Mouse (Mus musculus) inflammation-experienced regulatory T-cells, adult 6 months (primary cell): ENCODE data around the gene Dcaf12l1. TPM values are rescaled to one million over a fixed set of nuclear protein-coding genes. Genes with fewer than 3 reads are reported as not detected.
"Not testable (repeated sequence)": the region's sequence is repeated elsewhere in the genome, so short reads cannot be mapped to it uniquely, and the experiment has no call there.

Experiments
- ATAC-seq: one replicate; pipeline ENCODE4 v1.8.0; 2017
- polyA plus RNA-seq, 3 experiments: library from polyadenylated mRNA; unstranded; fragments of 100-300 nt; shearing (Covaris generic); gene quantifications; one replicate each; pipeline ENCODE4 v1.2.1; 2017

The Dcaf12l1 gene
- not detected for polyA plus RNA-seq

DNA sequence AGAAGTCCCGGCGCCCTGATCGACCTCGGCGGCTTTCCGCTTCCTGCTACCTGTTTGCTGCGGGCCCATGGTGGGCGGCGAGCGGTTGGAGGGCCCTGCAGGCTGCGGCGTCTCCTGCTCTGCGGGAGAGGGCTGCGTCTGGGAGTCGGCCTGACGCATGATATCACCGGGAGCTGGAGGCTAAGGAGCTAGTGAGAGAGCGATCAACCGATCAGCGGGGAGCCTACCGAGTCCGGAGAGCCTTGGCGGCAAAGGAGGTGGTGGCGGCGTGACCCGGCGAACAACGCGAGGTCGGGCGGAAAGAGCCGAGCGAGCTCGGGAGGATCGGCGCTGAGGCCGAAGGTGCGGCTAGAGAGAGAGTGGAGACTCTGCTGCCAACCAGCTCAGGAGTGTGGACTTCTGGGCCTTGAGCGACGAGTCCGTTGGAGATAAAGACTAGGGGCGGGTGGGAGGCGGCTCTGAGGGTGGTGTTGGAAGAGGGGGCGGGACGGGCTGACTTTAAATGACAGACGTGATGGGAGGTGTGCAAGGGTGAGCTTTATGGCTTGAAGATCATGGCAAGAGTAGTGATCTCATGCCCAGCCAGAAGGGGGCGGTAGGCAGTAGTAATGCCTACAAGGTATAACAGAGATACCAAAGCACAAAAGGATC lies at the start of gene Dcaf12l1:
Gene Dcaf12l1, minus strand, starts transcription at position 437 of the 651 bp plus-strand sequence.
- no peak for ATAC-seq

DNA sequence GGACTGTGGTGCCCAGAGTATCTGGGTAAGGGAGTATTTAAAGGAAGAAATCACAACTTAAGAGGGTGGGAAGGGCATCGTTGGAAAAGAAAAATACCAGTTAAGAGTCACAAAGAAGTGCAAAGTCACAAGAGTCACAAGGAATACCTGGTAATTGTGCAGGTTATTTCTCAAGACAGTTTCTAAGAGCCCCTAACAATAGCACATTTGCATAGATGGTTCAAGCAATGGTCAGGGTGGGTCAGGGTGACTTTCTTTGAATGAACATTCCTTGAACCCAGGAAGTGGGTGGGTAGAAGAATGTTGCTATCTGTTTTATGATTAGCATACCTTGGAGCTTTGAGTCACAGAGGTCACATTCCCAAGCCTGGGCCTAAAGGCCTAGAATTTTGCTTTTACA lies 19.4 kb upstream of the Dcaf12l1 start:
- ATAC-seq, result not testable (repeated sequence)

GRCm38 (mm10) chrX:44789036-44789760 lies 799 bp downstream of the Dcaf12l1 start:
- ATAC-seq, result no peak
